Mouse (Mus musculus) stomach, postnatal 0 days (tissue): ENCODE measurements around the gene Sephs2. TPM values are rescaled to one million over a fixed set of nuclear protein-coding genes. Genes with fewer than 3 reads are reported as not detected.
"Not testable (repeated sequence)": the region's sequence is repeated elsewhere in the genome, so short reads cannot be mapped to it uniquely, and the experiment has no call there.

Experiments
- ATAC-seq: fragments of 200-750 bp; cut with Nextera tagmentation; 2 replicates; pipeline ENCODE4 v1.8.0; 2017; ENCODE audit not compliant: low FRiP score, low TSS enrichment
- DNase-seq: peaks from one replicate; pipeline ENCODE4 v3.0.0-alpha.2; 2016; ENCODE audit warnings: low spot score
- H3K27ac ChIP-seq: fragments of 300-500 bp; sonication (generic); replicated peaks from 2 replicates; pipeline ENCODE4 v1.5.1; 2014; ENCODE audit warnings: mild to moderate bottlenecking, control low read depth
- H3K27me3 ChIP-seq: fragments of 300-500 bp; sonication (generic); 2 replicates; pipeline ENCODE4 v1.6.1; 2014; ENCODE audit warnings: low read length; ENCODE audit not compliant: control insufficient read depth, insufficient read depth
- H3K36me3 ChIP-seq: fragments of 300-500 bp; sonication (generic); 2 replicates; pipeline ENCODE4 v1.6.1; 2014; ENCODE audit warnings: low read length, mixed read lengths; ENCODE audit not compliant: control insufficient read depth, insufficient read depth
- H3K4me1 ChIP-seq: fragments of 300-500 bp; sonication (generic); replicated peaks from 2 replicates; pipeline ENCODE4 v1.6.1; 2014; ENCODE audit warnings: antibody characterized with exemption; ENCODE audit not compliant: control insufficient read depth, insufficient read depth
- H3K4me2 ChIP-seq: fragments of 300-500 bp; sonication (generic); replicated peaks from 2 replicates; pipeline ENCODE4 v1.6.1; 2014; ENCODE audit warnings: low read depth, mild to moderate bottlenecking, control low read depth, moderate library complexity
- H3K4me3 ChIP-seq: fragments of 300-500 bp; sonication (generic); 2 replicates; pipeline ENCODE4 v1.5.1; 2014; ENCODE audit warnings: low read depth, low read length, control low read depth
- H3K9ac ChIP-seq: fragments of 300-500 bp; sonication (generic); 2 replicates; pipeline ENCODE4 v1.6.1; 2014; ENCODE audit warnings: mild to moderate bottlenecking, low read length, control low read depth, mixed read lengths
- H3K9me3 ChIP-seq: fragments of 300-500 bp; sonication (generic); 2 replicates; pipeline ENCODE4 v1.6.1; 2016; ENCODE audit warnings: low read length; ENCODE audit not compliant: control insufficient read depth
- CTCF ChIP-seq: IDR thresholded peaks from 2 replicates; pipeline ENCODE4 v1.5.1; 2016; ENCODE audit warnings: antibody characterized with exemption, low read depth, mild to moderate bottlenecking, moderate library complexity
- EP300 ChIP-seq: optimal IDR thresholded peaks from 2 replicates; pipeline ENCODE3; 2016; ENCODE audit warnings: antibody characterized with exemption
- WGBS: fragments of 180-500 bp; shearing (Covaris S2); extraction: QIAGEN DNeasy Blood & Tissue Kit; methylation state at CpG from one replicate; pipeline ENCODE4 v1.1.7; 2014; 5-methylcytosine and 5-hydroxymethylcytosine counted together
- polyA plus RNA-seq: library from polyadenylated mRNA; unstranded; fragments of >200 nt; fragmentation: Nextera tagmentation; extraction: Ambion mirVana; gene quantifications from 2 replicates; pipeline ENCODE4 v1.2.1, GENCODE M21; 2015

Sephs2 gene
- polyA plus RNA-seq, 1 experiment from 2014 or later, result 113 TPM

DNA sequence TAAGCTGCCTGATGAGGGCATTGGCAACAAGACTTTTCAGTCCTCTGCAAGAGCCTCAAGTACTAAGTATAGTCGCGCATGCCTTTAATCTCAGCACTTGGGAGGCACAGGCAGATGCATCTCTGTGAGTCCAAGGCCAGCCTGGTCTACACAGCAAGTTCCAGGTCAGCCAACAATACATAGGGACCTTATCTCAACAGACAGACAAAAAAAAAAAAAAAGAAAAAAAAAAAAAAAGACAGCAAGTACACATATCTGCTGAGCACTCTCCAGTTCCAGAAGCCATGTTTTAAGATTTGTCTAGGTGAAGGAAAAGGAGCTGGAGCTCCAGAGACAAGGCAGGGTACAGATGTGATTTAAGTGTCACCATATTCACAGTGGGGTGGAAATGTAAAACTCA lies 17.9 kb downstream of the Sephs2 start:
- Histone ChIP-seq H3K4me3 (no peak overlapping the region), H3K9ac (no peak overlapping the region), H3K4me2 (no peak overlapping the region), H3K4me1 (peaks cover 3% of the 10 kb centered on the region), H3K27me3 (no peaks in the 10 kb centered on the region), H3K27ac (no peak overlapping the region), H3K36me3 (no peaks in the 10 kb centered on the region), H3K9me3 (no peaks in the 10 kb centered on the region)
- TF ChIP-seq EP300, result no peak
- no peak for TF ChIP-seq CTCF
- DNase-seq, result no peak
- WGBS, result 75% methylated on average over 2 of the region's 2 CpGs
- no peak for ATAC-seq

- no peak overlapping the region for H3K27ac ChIP-seq
- peaks cover 1% of the 10 kb centered on the region; the same call in 1 of the 2 replicates for H3K36me3 ChIP-seq
- DNase-seq, result no peak
- no peak for ATAC-seq
- no peaks in the 10 kb centered on the region for H3K27me3 ChIP-seq
- peak overlapping the region; percentile 55; the same call in 1 of the 2 replicates for H3K4me3 ChIP-seq
- no peaks in the 10 kb centered on the region for H3K9me3 ChIP-seq
- no peak for TF ChIP-seq EP300
- no peak for TF ChIP-seq CTCF
- peak overlapping the region; percentile 87 for H3K4me2 ChIP-seq
- H3K9ac ChIP-seq, result peak overlapping the region; percentile 65
- WGBS, result 14% methylated on average over 4 of the region's 4 CpGs
- peaks cover 3% of the 10 kb centered on the region for H3K4me1 ChIP-seq
These were observed 18.8 kb downstream of the Sephs2 start for GRCm38 (mm10) chr7:127255008-127255407.

DNA sequence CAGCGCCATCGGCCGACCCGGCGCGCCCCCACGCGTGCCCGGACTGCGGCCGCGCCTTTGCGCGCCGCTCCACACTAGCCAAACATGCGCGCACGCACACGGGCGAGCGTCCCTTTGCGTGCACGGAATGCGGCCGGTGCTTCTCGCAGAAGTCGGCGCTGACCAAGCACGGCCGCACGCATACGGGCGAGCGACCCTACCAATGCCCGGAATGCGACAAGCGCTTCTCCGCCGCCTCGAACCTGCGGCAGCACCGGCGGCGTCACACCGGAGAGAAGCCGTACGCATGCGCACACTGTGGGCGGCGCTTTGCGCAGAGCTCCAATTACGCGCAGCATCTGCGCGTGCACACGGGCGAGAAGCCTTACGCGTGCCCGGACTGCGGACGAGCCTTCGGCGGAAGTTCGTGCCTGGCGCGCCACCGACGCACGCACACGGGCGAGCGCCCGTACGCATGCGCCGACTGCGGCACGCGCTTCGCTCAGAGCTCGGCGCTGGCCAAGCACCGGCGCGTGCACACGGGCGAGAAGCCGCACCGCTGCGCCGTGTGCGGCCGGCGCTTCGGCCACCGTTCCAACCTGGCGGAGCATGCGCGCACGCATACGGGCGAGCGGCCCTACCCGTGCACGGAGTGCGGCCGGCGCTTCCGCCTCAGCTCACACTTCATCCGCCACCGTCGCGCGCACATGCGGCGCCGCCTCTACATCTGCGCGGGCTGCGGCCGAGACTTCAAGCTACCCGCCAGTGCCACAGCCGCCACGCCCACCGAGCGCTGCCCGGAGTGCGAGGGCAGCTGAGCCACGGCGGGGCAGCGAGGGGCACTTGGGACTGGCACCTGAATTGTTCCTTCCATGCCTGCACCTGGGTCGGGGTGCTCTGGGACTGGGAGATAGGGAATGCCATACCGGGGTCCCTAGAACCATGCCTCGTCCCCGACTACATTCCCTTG lies 19.8 kb downstream of the Sephs2 start:
- Histone ChIP-seq H3K27me3 (no peaks in the 10 kb centered on the region), H3K4me2 (peak overlapping the region; percentile 87), H3K9me3 (no peaks in the 10 kb centered on the region), H3K9ac (peak overlapping the region; percentile 65), H3K36me3 (peaks cover 7% of the 10 kb centered on the region; the same call in 1 of the 2 replicates), H3K27ac (peak overlapping the region; percentile 86), H3K4me3 (peak overlapping the region; percentile 55), H3K4me1 (peaks cover 3% of the 10 kb centered on the region)
- no peak for TF ChIP-seq CTCF
- TF ChIP-seq EP300, result no peak
- WGBS, result under 1% methylated on average over 131 of the region's 136 CpGs
- peak; percentile 95 for ATAC-seq
- peak; percentile 95 for DNase-seq

- Histone ChIP-seq H3K9me3 (no peaks in the 10 kb centered on the region), H3K4me2 (peak overlapping the region; percentile 87), H3K27ac (peak overlapping the region; percentile 86), H3K4me1 (peaks cover 3% of the 10 kb centered on the region), H3K27me3 (no peaks in the 10 kb centered on the region), H3K9ac (peak overlapping the region; percentile 60), H3K4me3 (peak overlapping the region; percentile 55), H3K36me3 (peaks cover 7% of the 10 kb centered on the region; the same call in 1 of the 2 replicates)
- DNase-seq, result no peak
- TF ChIP-seq CTCF, result no peak
- TF ChIP-seq EP300, result no peak
- WGBS, result 74% methylated on average over 6 of the region's 6 CpGs
- ATAC-seq, result no peak
These were observed 20.5 kb downstream of the Sephs2 start for GRCm38 (mm10) chr7:127253341-127253740.

- DNase-seq (no peak), ATAC-seq (no peak)
- Histone ChIP-seq H3K4me1 (peaks cover 3% of the 10 kb centered on the region), H3K27me3 (no peaks in the 10 kb centered on the region), H3K9ac (no peak overlapping the region), H3K4me2 (no peak overlapping the region), H3K4me3 (no peak overlapping the region), H3K9me3 (no peaks in the 10 kb centered on the region), H3K27ac (no peak overlapping the region), H3K36me3 (peaks cover 7% of the 10 kb centered on the region; the same call in 1 of the 2 replicates)
- WGBS, result 81% methylated on average over 2 of the region's 2 CpGs
- TF ChIP-seq CTCF (peak; percentile 72), EP300 (no peak)
These were observed 21.4 kb downstream of the Sephs2 start for GRCm38 (mm10) chr7:127252414-127252813.

DNA sequence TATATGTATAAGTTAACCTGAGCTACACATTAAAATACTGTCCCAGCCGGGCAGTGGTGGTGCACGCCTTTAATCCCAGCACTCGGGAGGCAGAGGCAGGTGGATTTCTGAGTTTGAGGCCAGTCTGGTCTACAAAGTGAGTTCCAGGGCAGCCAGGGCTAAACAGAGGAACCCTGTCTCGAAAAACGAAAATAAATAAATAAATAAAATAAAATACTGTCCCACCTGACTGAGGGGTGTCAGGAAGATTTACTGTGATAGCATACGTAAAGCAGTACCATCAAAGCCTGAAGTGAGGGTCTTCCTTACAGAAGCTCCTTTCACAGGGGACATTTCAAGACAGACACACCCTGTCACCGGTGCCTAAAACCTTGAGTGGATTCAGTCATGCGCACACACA lies 23.3 kb downstream of the Sephs2 start:
- not testable (repeated sequence) for H3K4me1 ChIP-seq, H3K4me2 ChIP-seq, H3K27me3 ChIP-seq, H3K9me3 ChIP-seq, DNase-seq, H3K4me3 ChIP-seq, H3K27ac ChIP-seq, H3K36me3 ChIP-seq, H3K9ac ChIP-seq, ATAC-seq
- WGBS, result 91% methylated on average over 8 of the region's 8 CpGs
